Mouse (Mus musculus) forebrain, embryonic 13.5 days (tissue): ENCODE results near the gene Ispd. TPM values are rescaled to one million over a fixed set of nuclear protein-coding genes. Genes with fewer than 3 reads are reported as not detected.
"Not testable (repeated sequence)": the region's sequence is repeated elsewhere in the genome, so short reads cannot be mapped to it uniquely, and the experiment has no call there.

Experiments used
- ATAC-seq: fragments of 200-750 bp; cut with Nextera tagmentation; 2 replicates; pipeline ENCODE4 v1.8.0; 2017
- H3K27ac ChIP-seq: fragments of 300-500 bp; sonication (generic); 2 replicates; pipeline ENCODE4 v1.5.1; 2015; ENCODE audit warnings: inconsistent platforms, mild to moderate bottlenecking, moderate library complexity
- H3K27me3 ChIP-seq: fragments of 300-500 bp; sonication (generic); 2 replicates; pipeline ENCODE4 v1.6.1; 2015; ENCODE audit warnings: mild to moderate bottlenecking, inconsistent platforms
- H3K36me3 ChIP-seq: fragments of 300-500 bp; sonication (generic); 2 replicates; pipeline ENCODE4 v1.6.1; 2015; ENCODE audit warnings: mild to moderate bottlenecking, inconsistent platforms; ENCODE audit not compliant: poor library complexity, severe bottlenecking
- H3K4me1 ChIP-seq: fragments of 300-500 bp; sonication (generic); 2 replicates; pipeline ENCODE4 v1.6.1; 2015; ENCODE audit warnings: inconsistent platforms
- H3K4me2 ChIP-seq: fragments of 300-500 bp; sonication (generic); 2 replicates; pipeline ENCODE4 v1.6.1; 2015; ENCODE audit warnings: inconsistent platforms, mild to moderate bottlenecking, moderate library complexity
- H3K4me3 ChIP-seq: fragments of 300-500 bp; sonication (generic); 2 replicates; pipeline ENCODE4 v1.5.1; 2015; ENCODE audit warnings: mild to moderate bottlenecking, inconsistent platforms
- H3K9ac ChIP-seq: fragments of 300-500 bp; sonication (generic); 2 replicates; pipeline ENCODE4 v1.6.1; 2015; ENCODE audit warnings: mild to moderate bottlenecking, inconsistent platforms
- H3K9me3 ChIP-seq: fragments of 300-500 bp; sonication (generic); replicated peaks from 2 replicates; pipeline ENCODE4 v1.6.1; 2016; ENCODE audit warnings: inconsistent platforms
- WGBS: fragments of 180-500 bp; shearing (Covaris S2); methylation state at CpG from one replicate; pipeline ENCODE4 v1.1.7; 2015; 5-methylcytosine and 5-hydroxymethylcytosine counted together
- polyA plus RNA-seq: library from polyadenylated mRNA; unstranded; fragments of >200 nt; fragmentation: Nextera tagmentation; extraction: Ambion mirVana; gene quantifications from 2 replicates; pipeline ENCODE4 v1.2.1, GENCODE M21; 2015

Ispd gene
- polyA plus RNA-seq, result 6.8 and 6.9 TPM in 2 replicates

DNA sequence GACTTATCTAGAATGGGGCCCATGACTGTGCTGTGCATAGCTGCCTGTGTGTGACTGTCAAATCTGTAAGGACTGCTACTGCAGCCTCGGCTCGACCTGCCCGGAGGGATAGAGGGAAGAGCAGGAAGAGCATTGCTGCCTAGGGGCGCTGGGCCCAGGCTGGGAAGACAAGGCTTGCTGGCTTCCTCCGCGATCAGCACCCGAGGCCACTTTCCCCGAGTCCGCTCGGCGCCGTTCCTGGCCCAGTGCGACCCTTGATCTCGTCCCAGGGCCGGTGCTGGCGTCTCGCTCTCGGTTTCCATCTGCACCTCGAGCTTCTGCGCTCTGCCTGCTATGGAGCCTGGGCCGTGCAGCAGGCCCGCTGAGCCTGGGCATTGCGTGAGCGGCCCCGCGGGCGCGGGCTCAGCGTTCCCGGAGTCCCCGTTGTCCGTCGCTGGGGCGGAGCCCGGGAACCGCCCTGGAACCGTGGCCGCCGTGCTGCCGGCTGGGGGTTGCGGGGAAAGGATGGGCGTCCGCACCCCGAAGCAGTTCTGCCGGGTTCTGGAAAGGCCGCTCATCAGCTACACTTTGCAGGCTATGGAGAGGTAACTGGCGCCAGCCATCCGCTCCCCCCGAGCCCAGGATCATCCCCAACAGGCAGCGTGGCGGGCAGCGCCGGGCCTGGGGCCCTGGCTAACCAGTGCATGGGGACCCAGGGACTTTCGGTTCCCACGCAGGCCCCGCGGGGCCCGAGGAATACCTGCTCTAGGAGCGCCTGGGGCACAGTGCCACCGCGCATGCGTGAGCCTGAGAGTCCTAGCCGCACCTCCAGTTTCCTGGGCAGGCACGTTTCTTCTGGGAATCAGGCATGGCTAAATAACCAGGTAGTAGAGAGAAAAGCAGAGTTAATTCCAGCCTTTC lies at the start of gene Ispd, which contains the start of gene D630036H23Rik:
Gene Ispd, plus strand, starts transcription at position 10 of the 900 bp plus-strand sequence.
Gene D630036H23Rik, minus strand, starts transcription at position 741 of the 900 bp plus-strand sequence.
- H3K4me1 ChIP-seq, result peaks cover 7% of the 10 kb centered on the region; the same call in 1 of the 2 replicates
- peak within 1 kb of the TSS; percentile 78 for H3K4me2 ChIP-seq
- peak within 1 kb of the TSS; percentile 97 for H3K9ac ChIP-seq
- under 1% methylated on average over 63 of the region's 64 CpGs for WGBS
- ATAC-seq, result peak; percentile 95
- peak within 1 kb of the TSS; percentile 93 for H3K27ac ChIP-seq
- no peaks in the 10 kb centered on the region for H3K9me3 ChIP-seq
- H3K27me3 ChIP-seq, result no peaks in the 10 kb centered on the region
- no peaks in the 10 kb centered on the region for H3K36me3 ChIP-seq
- peak within 1 kb of the TSS; percentile 65 for H3K4me3 ChIP-seq

GRCm38 (mm10) chr12:36332676-36333075 lies 48.6 kb upstream of the Ispd start:
- no peaks in the 10 kb centered on the region for H3K27me3 ChIP-seq
- 86% methylated on average over 1 of the region's 1 CpGs for WGBS
- H3K9me3 ChIP-seq, result no peaks in the 10 kb centered on the region
- no peaks in the 10 kb centered on the region for H3K36me3 ChIP-seq
- H3K4me2 ChIP-seq, result no peak overlapping the region
- no peaks in the 10 kb centered on the region for H3K4me1 ChIP-seq
- H3K27ac ChIP-seq, result no peak overlapping the region
- ATAC-seq, result peak; percentile 41; the same call in 1 of the 2 replicates
- no peak overlapping the region for H3K4me3 ChIP-seq
- no peak overlapping the region for H3K9ac ChIP-seq

DNA sequence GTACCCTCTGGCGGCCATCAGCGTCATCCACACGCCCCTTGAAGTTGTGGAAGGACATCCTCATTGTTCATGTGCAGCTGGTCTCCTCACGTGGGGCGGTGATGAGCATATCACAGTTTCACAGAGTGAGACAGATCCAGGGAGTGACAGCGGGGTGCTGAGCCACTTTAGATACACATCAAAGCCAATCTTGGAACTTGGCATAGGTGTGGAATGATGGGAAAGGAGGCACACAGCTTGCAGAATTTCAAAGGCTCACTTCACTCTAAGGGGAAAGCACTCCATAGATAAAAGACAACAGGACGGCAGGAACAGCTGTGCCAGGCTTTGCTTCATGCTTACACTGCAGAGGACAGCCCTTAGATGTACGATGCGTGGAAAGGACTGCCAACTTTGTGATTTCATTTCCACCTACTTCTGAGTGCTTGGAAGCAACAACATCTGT lies 47.4 kb upstream of the Ispd start:
- Histone ChIP-seq H3K9me3 (no peaks in the 10 kb centered on the region), H3K27ac (no peak overlapping the region), H3K27me3 (no peaks in the 10 kb centered on the region), H3K4me1 (no peaks in the 10 kb centered on the region), H3K9ac (no peak overlapping the region), H3K4me3 (no peak overlapping the region), H3K36me3 (no peaks in the 10 kb centered on the region), H3K4me2 (no peak overlapping the region)
- ATAC-seq, result peak; percentile 38; the same call in 1 of the 2 replicates
- 80% methylated on average over 9 of the region's 9 CpGs for WGBS

GRCm38 (mm10) chr12:36344131-36344530 lies 37.1 kb upstream of the Ispd start:
- no peak overlapping the region for H3K9ac ChIP-seq
- WGBS, result 60% methylated on average over 4 of the region's 4 CpGs

DNA sequence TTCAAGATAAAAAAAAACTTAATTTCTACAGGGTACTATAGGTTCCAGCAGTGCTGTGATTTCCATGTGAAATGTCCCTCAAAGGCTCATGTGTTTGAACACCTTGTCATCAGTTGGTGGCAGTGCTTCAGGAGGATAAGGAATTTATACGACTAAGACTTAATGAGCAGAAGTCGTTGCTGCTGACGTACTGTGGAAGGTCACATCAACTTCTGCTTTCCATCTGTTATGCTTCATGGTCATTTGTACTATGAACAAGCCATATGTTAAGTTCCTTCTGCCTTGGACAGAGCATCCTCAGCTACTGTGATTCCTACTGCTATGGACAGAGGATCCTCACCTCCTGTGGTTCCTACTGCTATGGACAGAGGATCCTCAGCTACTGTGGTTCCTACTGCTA lies 21.2 kb upstream of the Ispd start:
- Histone ChIP-seq H3K9ac (no peak overlapping the region), H3K4me3 (no peak overlapping the region), H3K27me3 (no peaks in the 10 kb centered on the region), H3K36me3 (no peaks in the 10 kb centered on the region), H3K27ac (no peak overlapping the region), H3K4me2 (no peak overlapping the region), H3K4me1 (no peaks in the 10 kb centered on the region), H3K9me3 (no peaks in the 10 kb centered on the region)
- no peak for ATAC-seq
- WGBS, result 92% methylated on average over 3 of the region's 3 CpGs

More at GRCm38 (mm10) chr12:36344131-36344530, 37.1 kb upstream of the Ispd start:
- Histone ChIP-seq H3K36me3 (no peaks in the 10 kb centered on the region), H3K27ac (no peak overlapping the region), H3K27me3 (no peaks in the 10 kb centered on the region), H3K4me3 (no peak overlapping the region), H3K9me3 (no peaks in the 10 kb centered on the region), H3K4me1 (no peaks in the 10 kb centered on the region), H3K4me2 (no peak overlapping the region)
- no peak for ATAC-seq

DNA sequence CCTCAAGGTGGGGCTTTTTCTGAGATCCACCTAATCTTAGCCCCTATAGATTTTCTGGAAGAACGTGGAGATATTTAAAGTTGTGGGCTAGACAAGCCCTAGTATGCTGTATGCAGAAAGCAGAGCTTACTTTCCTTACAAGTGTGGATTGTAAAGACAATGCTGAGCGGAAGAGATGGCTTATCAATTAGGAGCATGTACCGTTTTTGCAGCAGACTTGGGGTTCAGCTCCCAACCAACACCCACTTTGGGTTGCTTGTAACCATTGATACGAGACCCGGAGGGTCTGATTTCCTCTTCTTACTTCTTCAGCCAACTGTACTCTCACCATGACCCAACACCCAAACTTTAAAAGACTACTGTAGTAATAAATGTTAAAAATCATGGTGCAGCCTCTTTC lies 20.6 kb upstream of the Ispd start:
- WGBS, result 95% methylated on average over 5 of the region's 5 CpGs
- no peaks in the 10 kb centered on the region for H3K27me3 ChIP-seq
- H3K9me3 ChIP-seq, result no peaks in the 10 kb centered on the region
- no peak for ATAC-seq
- H3K27ac ChIP-seq, result no peak overlapping the region
- H3K4me2 ChIP-seq, result no peak overlapping the region
- no peak overlapping the region for H3K9ac ChIP-seq
- H3K36me3 ChIP-seq, result no peaks in the 10 kb centered on the region
- no peak overlapping the region for H3K4me3 ChIP-seq
- no peaks in the 10 kb centered on the region for H3K4me1 ChIP-seq

GRCm38 (mm10) chr12:36364013-36364412 lies 17.2 kb upstream of the Ispd start:
- Histone ChIP-seq H3K4me1 (no peaks in the 10 kb centered on the region), H3K4me3 (no peak overlapping the region), H3K27ac (no peak overlapping the region), H3K27me3 (no peaks in the 10 kb centered on the region), H3K9me3 (no peaks in the 10 kb centered on the region), H3K9ac (no peak overlapping the region), H3K4me2 (no peak overlapping the region), H3K36me3 (no peaks in the 10 kb centered on the region)
- ATAC-seq, result no peak
- WGBS, result 91% methylated on average over 4 of the region's 4 CpGs

DNA sequence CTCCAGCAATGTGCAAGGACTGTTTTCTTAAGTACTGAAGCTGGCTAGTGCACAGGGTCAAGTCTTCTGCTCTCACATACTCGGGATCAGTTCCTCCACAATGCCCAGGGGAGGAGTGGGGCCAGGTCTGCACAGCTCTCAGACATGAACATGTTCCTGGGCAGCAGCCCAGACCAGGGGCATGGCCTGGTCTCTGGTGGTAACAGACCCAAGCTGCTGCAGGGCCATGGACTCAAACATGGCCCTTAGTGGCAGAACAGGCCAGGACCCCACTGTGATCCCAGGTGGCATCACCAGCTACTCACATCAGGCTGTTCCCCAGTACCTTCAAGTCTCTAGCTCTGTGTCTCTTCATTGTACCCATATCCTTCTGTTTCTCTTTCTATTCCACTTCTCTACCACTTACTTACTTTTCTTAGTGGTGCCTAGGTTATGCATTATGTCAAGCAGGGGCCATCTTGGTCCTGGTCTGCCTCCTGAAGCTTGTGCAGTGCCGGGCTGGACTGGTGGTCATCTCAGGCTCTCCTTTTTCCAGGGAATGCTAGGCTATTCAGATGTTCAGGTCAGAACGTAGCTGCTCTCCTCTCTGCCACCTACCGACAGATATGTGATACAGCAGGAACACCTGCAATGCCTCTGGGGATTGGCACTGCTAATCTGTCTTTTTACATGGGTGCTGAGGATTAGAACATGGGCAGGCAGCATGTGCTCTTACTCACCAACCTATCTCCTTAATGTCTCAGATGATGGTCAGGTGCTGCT lies 7.8 kb upstream of the Ispd start:
- no peaks in the 10 kb centered on the region for H3K9me3 ChIP-seq
- no peaks in the 10 kb centered on the region for H3K4me1 ChIP-seq
- no peaks in the 10 kb centered on the region for H3K27me3 ChIP-seq
- no peaks in the 10 kb centered on the region for H3K36me3 ChIP-seq
- no peak overlapping the region for H3K4me2 ChIP-seq
- H3K4me3 ChIP-seq, result no peak overlapping the region
- no peak for ATAC-seq
- WGBS, result 52% methylated on average over 4 of the region's 4 CpGs
- H3K9ac ChIP-seq, result no peak overlapping the region
- no peak overlapping the region for H3K27ac ChIP-seq

- H3K27me3 ChIP-seq, H3K4me3 ChIP-seq, ATAC-seq, H3K4me2 ChIP-seq, H3K4me1 ChIP-seq, H3K9ac ChIP-seq, H3K9me3 ChIP-seq, H3K36me3 ChIP-seq, H3K27ac ChIP-seq: not testable (repeated sequence)
- WGBS, result 91% methylated on average over 3 of the region's 4 CpGs
These were observed 4.9 kb upstream of the Ispd start for GRCm38 (mm10) chr12:36376391-36376790.

GRCm38 (mm10) chr12:36380254-36380653 lies 996 bp upstream of the Ispd start:
- no peak for ATAC-seq
- Histone ChIP-seq H3K4me2 (no peak overlapping the region), H3K9ac (no peak overlapping the region), H3K4me1 (peaks cover 7% of the 10 kb centered on the region; the same call in 1 of the 2 replicates), H3K4me3 (no peak overlapping the region), H3K27ac (no peak overlapping the region), H3K9me3 (no peaks in the 10 kb centered on the region), H3K36me3 (no peaks in the 10 kb centered on the region), H3K27me3 (no peaks in the 10 kb centered on the region)
- 19% methylated on average over 3 of the region's 3 CpGs for WGBS

GRCm38 (mm10) chr12:36380806-36381205 lies 444 bp upstream of the Ispd start:
- H3K4me3 ChIP-seq, result no peak overlapping the region; the same call in 1 of the 2 replicates
- peaks cover 7% of the 10 kb centered on the region; the same call in 1 of the 2 replicates for H3K4me1 ChIP-seq
- no peak overlapping the region for H3K9ac ChIP-seq
- no peaks in the 10 kb centered on the region for H3K27me3 ChIP-seq
- no peaks in the 10 kb centered on the region for H3K9me3 ChIP-seq
- ATAC-seq, result no peak
- no peak overlapping the region for H3K27ac ChIP-seq
- 58% methylated on average over 5 of the region's 5 CpGs for WGBS
- H3K4me2 ChIP-seq, result no peak overlapping the region; the same call in 1 of the 2 replicates
- H3K36me3 ChIP-seq, result no peaks in the 10 kb centered on the region

GRCm38 (mm10) chr12:36385386-36385785 lies 4.1 kb downstream of the Ispd start:
- no peaks in the 10 kb centered on the region for H3K9me3 ChIP-seq
- peaks cover 7% of the 10 kb centered on the region; the same call in 1 of the 2 replicates for H3K4me1 ChIP-seq
- ATAC-seq, result no peak
- no peaks in the 10 kb centered on the region for H3K36me3 ChIP-seq
- 62% methylated on average over 6 of the region's 6 CpGs for WGBS
- H3K27ac ChIP-seq, result no peak overlapping the region
- H3K4me2 ChIP-seq, result no peak overlapping the region
- H3K4me3 ChIP-seq, result no peak overlapping the region
- H3K27me3 ChIP-seq, result no peaks in the 10 kb centered on the region
- H3K9ac ChIP-seq, result no peak overlapping the region
